Mouse (Mus musculus) liver, embryonic 14.5 days (tissue): Measurements from ENCODE around the gene Gm45233. TPM values are rescaled to one million over a fixed set of nuclear protein-coding genes. Genes with fewer than 3 reads are reported as not detected.

Experiments
- ATAC-seq: fragments of 200-750 bp; cut with Nextera tagmentation; 2 replicates; pipeline ENCODE4 v1.8.0; 2017; ENCODE audit warnings: moderate number of reproducible peaks, mild to moderate bottlenecking, moderate library complexity; ENCODE audit not compliant: insufficient read depth
- DNase-seq, 3 experiments: peaks; one replicate each; pipeline ENCODE4 v3.0.0-alpha.2; 2012 to 2013; ENCODE audit warnings: low read depth in 3 of 3, low spot score in 3 of 3
- H3K27ac ChIP-seq: fragments of 300-500 bp; sonication (generic); 2 replicates; pipeline ENCODE4 v1.5.1; 2014; ENCODE audit warnings: moderate library complexity, mild to moderate bottlenecking, control low read depth, inconsistent platforms
- H3K27me3 ChIP-seq: fragments of 300-500 bp; sonication (generic); 2 replicates; pipeline ENCODE4 v1.6.1; 2014; ENCODE audit warnings: mild to moderate bottlenecking, low read length, moderate library complexity; ENCODE audit not compliant: control insufficient read depth, insufficient read depth
- H3K36me3 ChIP-seq: fragments of 300-500 bp; sonication (generic); replicated peaks from 2 replicates; pipeline ENCODE4 v1.6.1; 2014; ENCODE audit warnings: low read depth; ENCODE audit not compliant: control insufficient read depth, insufficient read depth
- H3K4me1 ChIP-seq, 2 experiments: fragments of 200-500 bp in 1 of 2; fragments of 300-500 bp in 1 of 2; sonication (generic) in 1 of 2; replicated peaks; 2 replicates each; pipeline ENCODE4 v1.6.1; 2012 to 2014; ENCODE audit warnings: antibody characterized with exemption in 1 of 2, inconsistent platforms in 1 of 2, low read length in 1 of 2; ENCODE audit not compliant: control insufficient read depth in 2 of 2, insufficient read depth in 2 of 2
- H3K4me2 ChIP-seq: fragments of 300-500 bp; sonication (generic); 2 replicates; pipeline ENCODE4 v1.6.1; 2014; ENCODE audit warnings: low read depth, mild to moderate bottlenecking, control low read depth, moderate library complexity
- H3K4me3 ChIP-seq, 2 experiments: fragments of 200-500 bp in 1 of 2; fragments of 300-500 bp in 1 of 2; sonication (generic) in 1 of 2; 2 replicates each; pipeline ENCODE4 v1.5.1; 2012 to 2014; ENCODE audit warnings: low read depth in 2 of 2, low read length in 2 of 2, mild to moderate bottlenecking in 2 of 2, control low read depth in 1 of 2, inconsistent platforms in 1 of 2, moderate library complexity in 1 of 2; ENCODE audit not compliant: insufficient read depth in 1 of 2
- H3K9ac ChIP-seq: fragments of 300-500 bp; sonication (generic); replicated peaks from 2 replicates; pipeline ENCODE4 v1.6.1; 2014; ENCODE audit warnings: mild to moderate bottlenecking, control low read depth, moderate library complexity
- H3K9me3 ChIP-seq: fragments of 300-500 bp; sonication (generic); 2 replicates; pipeline ENCODE4 v1.6.1; 2016; ENCODE audit warnings: low read length, mixed read lengths; ENCODE audit not compliant: control insufficient read depth
- CTCF ChIP-seq: IDR thresholded peaks from 2 replicates; pipeline ENCODE4 v1.5.1; 2016; ENCODE audit warnings: antibody characterized with exemption, low read depth, control low read depth
- EP300 ChIP-seq: IDR thresholded peaks from 2 replicates; pipeline ENCODE4 v1.6.1; 2016; ENCODE audit warnings: antibody characterized with exemption, low read depth
- WGBS: fragments of 180-500 bp; shearing (Covaris S2); extraction: QIAGEN DNeasy Blood & Tissue Kit; methylation state at CpG from one replicate; pipeline ENCODE4 v1.1.7; 2014; ENCODE audit not compliant: insufficient replicate concordance; 5-methylcytosine and 5-hydroxymethylcytosine counted together
- polyA plus RNA-seq, 2 experiments: library from polyadenylated mRNA; depleted of rRNA in 1 of 2; stranded (reverse) in 1 of 2; unstranded in 1 of 2; fragments of >200 nt; fragmentation: Nextera tagmentation in 1 of 2; extraction: Ambion mirVana in 1 of 2; gene quantifications; 2 replicates each; pipeline versions ENCODE4 v1.2.1 to v1.2.3; 2012 to 2014

Gm45233 gene
- polyA plus RNA-seq, 2 experiments: 0.26 TPM; not detected in 1

- ATAC-seq (no peak), DNase-seq (no peak)
- WGBS: 33% methylated on average over 3 of the region's 3 CpGs
- H3K4me2 ChIP-seq: no peak overlapping the region
- H3K4me1 ChIP-seq: no peaks in the 10 kb centered on the region
- H3K4me3 ChIP-seq: no peak overlapping the region
- H3K27ac ChIP-seq: no peak overlapping the region
- H3K36me3 ChIP-seq: no peaks in the 10 kb centered on the region
- H3K9me3 ChIP-seq: no peaks in the 10 kb centered on the region
- TF ChIP-seq CTCF (no peak), EP300 (no peak)
- peaks cover 15% of the 10 kb centered on the region for H3K27me3 ChIP-seq
- H3K9ac ChIP-seq: no peak overlapping the region
Observed at GRCm38 (mm10) chr7:43481191-43481590, 37.3 kb downstream of the Gm45233 start.

- WGBS: 46% methylated on average over 8 of the region's 8 CpGs
- Histone ChIP-seq H3K4me2 (no peak overlapping the region), H3K4me1 (no peaks in the 10 kb centered on the region), H3K36me3 (no peaks in the 10 kb centered on the region), H3K27me3 (peaks cover 5% of the 10 kb centered on the region), H3K9me3 (no peaks in the 10 kb centered on the region), H3K9ac (no peak overlapping the region), H3K27ac (no peak overlapping the region), H3K4me3 (no peak overlapping the region)
- no peak for ATAC-seq
- no peak for TF ChIP-seq EP300
- no peak for TF ChIP-seq CTCF
- DNase-seq: no peak
Observed at GRCm38 (mm10) chr7:43482090-43482716, 38.3 kb downstream of the Gm45233 start.

GRCm38 (mm10) chr7:43483236-43483635, 39.3 kb downstream of the Gm45233 start:
- WGBS: 4% methylated on average over 10 of the region's 10 CpGs
- H3K9me3 ChIP-seq: no peaks in the 10 kb centered on the region

GRCm38 (mm10) chr7:43488646-43489045, 44.7 kb downstream of the Gm45233 start:
- no peak for TF ChIP-seq EP300
- no peak for TF ChIP-seq CTCF
- 30% methylated on average over 5 of the region's 5 CpGs for WGBS
- Histone ChIP-seq H3K4me1 (no peaks in the 10 kb centered on the region), H3K27ac (no peak overlapping the region), H3K4me2 (no peak overlapping the region), H3K9me3 (no peaks in the 10 kb centered on the region), H3K9ac (no peak overlapping the region), H3K27me3 (peaks cover 12% of the 10 kb centered on the region), H3K36me3 (no peaks in the 10 kb centered on the region), H3K4me3 (no peak overlapping the region)
- ATAC-seq: no peak
- DNase-seq: no peak

More at GRCm38 (mm10) chr7:43483236-43483635, 39.3 kb downstream of the Gm45233 start:
- DNase-seq (no peak), ATAC-seq (no peak)
- H3K27ac ChIP-seq: no peak overlapping the region
- no peak overlapping the region for H3K9ac ChIP-seq
- no peaks in the 10 kb centered on the region for H3K4me1 ChIP-seq
- H3K4me2 ChIP-seq: no peak overlapping the region
- no peak overlapping the region for H3K4me3 ChIP-seq
- no peak for TF ChIP-seq EP300
- TF ChIP-seq CTCF: no peak
- no peaks in the 10 kb centered on the region for H3K27me3 ChIP-seq
- H3K36me3 ChIP-seq: no peaks in the 10 kb centered on the region

GRCm38 (mm10) chr7:43489631-43490125, 45.8 kb downstream of the Gm45233 start, which contains the start of gene Iglon5:
Iglon5 (minus strand) TSS chr7:43490075.
- Histone ChIP-seq H3K36me3 (no peaks in the 10 kb centered on the region), H3K9me3 (no peaks in the 10 kb centered on the region), H3K4me3 (no peak within 1 kb of the TSS), H3K4me2 (no peak within 1 kb of the TSS), H3K27ac (no peak within 1 kb of the TSS), H3K9ac (no peak within 1 kb of the TSS), H3K4me1 (no peaks in the 10 kb centered on the region), H3K27me3 (peaks cover 12% of the 10 kb centered on the region)
- no peak for DNase-seq
- TF ChIP-seq CTCF (no peak), EP300 (no peak)
- no peak for ATAC-seq
- 4% methylated on average over 16 of the region's 41 CpGs for WGBS
